Mouse (Mus musculus): ENCODE data around the gene Smoc1. TPM values are rescaled to one million over a fixed set of nuclear protein-coding genes. Genes with fewer than 3 reads are reported as not detected.

Gene Smoc1
- total RNA-seq, 4 experiments from 2014 or later: 5.1 to 6.7 (median 5.6) TPM

DNA sequence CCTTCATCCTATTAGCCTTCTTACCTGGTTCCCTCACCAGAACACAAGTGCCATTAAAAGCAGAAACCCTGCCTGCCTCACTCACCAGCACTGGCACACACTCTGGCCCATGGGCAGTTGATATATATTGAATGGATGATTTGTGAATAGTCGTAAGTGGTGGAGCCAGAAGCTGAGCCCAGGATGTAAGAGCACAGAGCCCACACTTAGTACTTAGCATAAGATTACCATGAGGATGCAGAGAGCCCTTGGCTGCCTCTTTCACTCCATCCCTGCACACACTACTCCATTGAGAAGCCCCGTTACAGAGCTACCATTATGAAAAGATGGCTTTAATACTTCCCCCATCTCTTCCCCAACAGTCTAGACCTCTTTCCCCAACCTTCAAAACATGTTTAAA is 198.2 kb downstream of the Smoc1 start:
- DNase-seq (ENCODE audit: low spot score): no peak

- DNase-seq (ENCODE audit: low spot score): no peak
Observed at GRCm38 (mm10) chr12:81225966-81226577, 199.5 kb downstream of the Smoc1 start.

- DNase-seq (ENCODE audit: low spot score): no peak
Observed at GRCm38 (mm10) chr12:81226590-81226989, 200.0 kb downstream of the Smoc1 start.

- no peak for DNase-seq (ENCODE audit: low spot score)
Observed at GRCm38 (mm10) chr12:81227767-81228460, 201.3 kb downstream of the Smoc1 start.

DNA sequence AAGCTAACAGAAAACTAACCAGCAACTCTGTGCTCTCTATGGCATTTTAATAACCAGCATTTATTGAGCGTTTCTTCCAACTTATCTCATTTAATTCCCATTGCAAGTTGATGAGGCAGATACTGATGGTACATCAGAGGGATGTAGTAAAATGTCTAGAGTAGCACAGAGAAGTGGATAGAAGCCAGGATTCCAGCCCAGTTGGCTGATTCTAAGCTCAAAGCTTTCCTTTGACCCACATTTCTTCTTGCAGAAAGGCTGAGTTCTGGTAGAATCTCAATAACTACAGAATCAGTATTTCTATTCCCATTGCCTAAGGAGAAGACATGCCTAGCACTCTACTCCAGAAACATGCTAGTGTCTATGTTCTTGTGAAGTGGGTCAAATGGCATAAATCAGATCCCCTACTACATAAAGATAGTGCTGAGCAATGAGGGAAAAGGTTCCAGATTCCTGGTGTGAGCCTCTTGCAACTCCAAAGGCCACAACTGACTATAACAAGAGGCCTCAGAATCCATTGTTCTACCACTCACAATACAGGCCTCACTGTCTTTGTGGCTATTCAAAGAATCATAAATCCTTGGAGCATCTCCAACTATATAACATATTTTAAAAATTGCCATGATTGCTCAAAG is 207.3 kb downstream of the Smoc1 start:
- no peak for DNase-seq (ENCODE audit: low spot score)

GRCm38 (mm10) chr12:81235456-81236330 is 209.1 kb downstream of the Smoc1 start:
- no peak for DNase-seq (ENCODE audit: low spot score)

Small RNA genes lying within 50 kb of the gene (microRNA-seq; reads per million reads assigned to microRNA genes)
- not detected for gene Mir3067

Other genes starting within 250 kb of the Smoc1 start
- gene Susd6, start 236.3 kb upstream of the Smoc1 start, total RNA-seq (2022): 10 to 100 TPM; 70.6 to 75.8 (median 73.7) TPM
- gene Srsf5, start 81.3 kb upstream of the Smoc1 start, total RNA-seq (2022): 100 to 1,000 TPM in 2 of 4 experiments, 10 to 100 TPM in 2; 63.1 to 209 (median 139) TPM
- not detected for gene Slc10a1, start 58.1 kb upstream of the Smoc1 start, total RNA-seq (2022)

Measured in heart, adult 8-10 months (tissue).